Mouse (Mus musculus) hindbrain, postnatal 0 days (tissue): ENCODE measurements at regions not wholly inside any gene's neighbourhood (a gene's known extent, or its start where the extent isn't known, plus 50 kb on each side); places are given as distances from the start of the nearest gene placed in this dataset.

Experiments
- ATAC-seq: fragments of 200-750 bp; cut with Nextera tagmentation; 2 replicates; pipeline ENCODE4 v1.8.0; 2017; ENCODE audit warnings: mild to moderate bottlenecking, moderate TSS enrichment, moderate library complexity
- DNase-seq: peaks from one replicate; pipeline ENCODE4 v3.0.0-alpha.2; 2015; ENCODE audit warnings: low spot score
- H3K27ac ChIP-seq: fragments of 300-500 bp; sonication (generic); 2 replicates; pipeline ENCODE4 v1.5.1; 2014; ENCODE audit warnings: mild to moderate bottlenecking
- H3K27me3 ChIP-seq: fragments of 300-500 bp; sonication (generic); 2 replicates; pipeline ENCODE4 v1.6.1; 2014; ENCODE audit warnings: low read length, mixed read lengths; ENCODE audit not compliant: insufficient read depth
- H3K36me3 ChIP-seq: fragments of 300-500 bp; sonication (generic); 2 replicates; pipeline ENCODE4 v1.6.1; 2014; ENCODE audit warnings: low read length, mixed read lengths; ENCODE audit not compliant: insufficient read depth
- H3K4me1 ChIP-seq: fragments of 300-500 bp; sonication (generic); 2 replicates; pipeline ENCODE4 v1.6.1; 2014; ENCODE audit warnings: antibody characterized with exemption, low read length, mixed read lengths; ENCODE audit not compliant: insufficient read depth
- H3K4me2 ChIP-seq: fragments of 300-500 bp; sonication (generic); 2 replicates; pipeline ENCODE4 v1.6.1; 2014; ENCODE audit warnings: low read depth, mild to moderate bottlenecking, low read length, moderate library complexity, mixed read lengths
- H3K4me3 ChIP-seq: fragments of 300-500 bp; sonication (generic); 2 replicates; pipeline ENCODE4 v1.5.1; 2014; ENCODE audit warnings: low read length
- H3K9ac ChIP-seq: fragments of 300-500 bp; sonication (generic); replicated peaks from 2 replicates; pipeline ENCODE4 v1.6.1; 2014; ENCODE audit warnings: mild to moderate bottlenecking, low read length, moderate library complexity, mixed read lengths
- H3K9me3 ChIP-seq: fragments of 300-500 bp; sonication (generic); 2 replicates; pipeline ENCODE4 v1.6.1; 2016; ENCODE audit warnings: low read length, mixed read lengths
- CTCF ChIP-seq: IDR thresholded peaks from 2 replicates; pipeline ENCODE4 v1.5.1; 2016; ENCODE audit warnings: antibody characterized with exemption, control low read depth, low read depth
- WGBS: fragments of 180-500 bp; shearing (Covaris S2); extraction: QIAGEN DNeasy Blood & Tissue Kit; methylation state at CpG from one replicate; pipeline ENCODE4 v1.1.7; 2014; 5-methylcytosine and 5-hydroxymethylcytosine counted together

GRCm38 (mm10) chr16:55435139-55435968 is 137.6 kb upstream of the Zpld1 start:
- DNase-seq (no peak), ATAC-seq (no peak)
- no peaks in the 10 kb centered on the region for H3K27me3 ChIP-seq
- TF ChIP-seq CTCF: no peak
- WGBS: 40% methylated on average over 4 of the region's 4 CpGs
- no peak overlapping the region for H3K9ac ChIP-seq
- H3K36me3 ChIP-seq: no peaks in the 10 kb centered on the region
- H3K27ac ChIP-seq: no peak overlapping the region
- no peak overlapping the region for H3K4me3 ChIP-seq
- H3K4me1 ChIP-seq: no peaks in the 10 kb centered on the region
- no peaks in the 10 kb centered on the region for H3K9me3 ChIP-seq
- H3K4me2 ChIP-seq: no peak overlapping the region

- no peak for TF ChIP-seq CTCF
- Histone ChIP-seq H3K9ac (no peak overlapping the region), H3K4me2 (no peak overlapping the region), H3K4me3 (no peak overlapping the region), H3K4me1 (no peaks in the 10 kb centered on the region; the same call in 1 of the 2 replicates), H3K27ac (no peak overlapping the region), H3K36me3 (no peaks in the 10 kb centered on the region), H3K9me3 (no peaks in the 10 kb centered on the region), H3K27me3 (no peaks in the 10 kb centered on the region)
- ATAC-seq: no peak
- WGBS: 30% methylated on average over 7 of the region's 7 CpGs
- DNase-seq: no peak
These were observed 124.0 kb upstream of the Zpld1 start for GRCm38 (mm10) chr16:55421569-55422342.

DNA sequence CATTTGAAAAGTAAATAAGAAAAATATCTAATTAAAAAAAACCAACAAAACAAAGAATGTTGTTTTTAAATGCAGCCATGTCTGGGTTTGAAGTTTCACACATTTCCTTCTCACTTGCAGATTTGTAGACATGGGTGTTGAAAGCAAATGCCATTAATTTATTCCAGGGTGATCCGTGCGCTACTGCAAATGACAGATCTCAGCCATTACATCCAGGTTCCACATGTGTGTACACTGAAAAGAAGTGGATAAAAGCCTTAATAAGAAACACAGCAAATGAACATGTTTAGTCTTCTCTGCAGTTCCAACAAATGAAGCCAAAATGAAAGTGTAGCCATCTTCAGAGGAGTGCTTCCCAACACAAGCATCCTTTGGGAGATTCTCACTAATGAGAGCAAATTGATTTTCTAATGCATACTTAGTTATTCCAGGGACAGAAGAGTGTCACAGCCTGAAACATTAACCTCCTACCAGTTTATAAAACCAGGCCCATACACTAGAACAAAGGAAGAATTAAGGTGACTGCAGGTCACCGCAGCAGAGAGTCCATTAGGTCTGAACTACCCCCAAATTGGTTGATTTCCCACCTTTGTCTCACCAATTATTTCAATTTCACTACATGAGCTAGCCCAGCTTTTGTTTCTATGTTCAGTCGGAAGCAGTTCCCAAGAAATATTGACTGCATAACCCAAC is 123.2 kb upstream of the Zpld1 start:
- no peak overlapping the region for H3K4me2 ChIP-seq
- no peak overlapping the region for H3K4me3 ChIP-seq
- ATAC-seq: no peak
- no peaks in the 10 kb centered on the region for H3K9me3 ChIP-seq
- H3K27ac ChIP-seq: no peak overlapping the region
- H3K9ac ChIP-seq: no peak overlapping the region
- no peak for DNase-seq
- H3K4me1 ChIP-seq: no peaks in the 10 kb centered on the region; the same call in 1 of the 2 replicates
- no peaks in the 10 kb centered on the region for H3K27me3 ChIP-seq
- no peaks in the 10 kb centered on the region for H3K36me3 ChIP-seq
- WGBS: 58% methylated on average over 4 of the region's 4 CpGs
- TF ChIP-seq CTCF: no peak

GRCm38 (mm10) chr16:55418871-55419270 is 121.1 kb upstream of the Zpld1 start:
- no peak overlapping the region for H3K4me2 ChIP-seq
- no peak overlapping the region for H3K27ac ChIP-seq
- DNase-seq: no peak
- H3K27me3 ChIP-seq: no peaks in the 10 kb centered on the region
- no peak overlapping the region for H3K4me3 ChIP-seq
- ATAC-seq: no peak
- WGBS: 76% methylated on average over 3 of the region's 3 CpGs
- H3K36me3 ChIP-seq: no peaks in the 10 kb centered on the region
- no peaks in the 10 kb centered on the region for H3K9me3 ChIP-seq
- TF ChIP-seq CTCF: no peak
- no peak overlapping the region for H3K9ac ChIP-seq
- H3K4me1 ChIP-seq: no peaks in the 10 kb centered on the region; the same call in 1 of the 2 replicates

DNA sequence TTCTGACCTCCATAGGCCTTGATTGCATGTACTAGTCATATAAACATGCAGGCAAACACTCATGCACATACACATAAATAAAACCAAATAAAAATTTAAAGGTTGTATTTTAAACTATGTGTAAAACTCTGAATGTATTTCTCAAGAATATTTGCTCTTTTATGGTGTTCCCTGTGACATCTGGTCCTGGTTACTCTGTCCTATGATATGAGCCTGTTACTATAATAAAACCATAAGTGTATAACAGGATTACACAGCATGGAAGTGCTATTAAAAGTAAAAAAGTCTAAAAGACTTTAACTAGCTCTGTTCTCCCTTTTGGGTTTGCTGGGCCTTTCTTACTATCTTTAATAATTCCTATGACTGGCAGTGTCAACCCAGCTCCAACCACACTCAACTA is 103.0 kb upstream of the Zpld1 start:
- no peaks in the 10 kb centered on the region for H3K27me3 ChIP-seq
- H3K4me2 ChIP-seq: no peak overlapping the region
- H3K4me3 ChIP-seq: no peak overlapping the region
- DNase-seq: no peak
- H3K9ac ChIP-seq: no peak overlapping the region
- H3K4me1 ChIP-seq: no peaks in the 10 kb centered on the region
- H3K27ac ChIP-seq: no peak overlapping the region
- no peak for TF ChIP-seq CTCF
- no peaks in the 10 kb centered on the region for H3K36me3 ChIP-seq
- no peak for ATAC-seq
- H3K9me3 ChIP-seq: no peaks in the 10 kb centered on the region

GRCm38 (mm10) chr16:55394864-55395263 is 97.1 kb upstream of the Zpld1 start:
- 59% methylated on average over 3 of the region's 3 CpGs for WGBS

More at GRCm38 (mm10) chr16:55394864-55395263, 97.1 kb upstream of the Zpld1 start:
- Histone ChIP-seq H3K9ac (no peak overlapping the region), H3K36me3 (no peaks in the 10 kb centered on the region), H3K27ac (no peak overlapping the region), H3K4me1 (no peaks in the 10 kb centered on the region), H3K27me3 (no peaks in the 10 kb centered on the region), H3K4me3 (no peak overlapping the region), H3K9me3 (no peaks in the 10 kb centered on the region), H3K4me2 (no peak overlapping the region)
- TF ChIP-seq CTCF: no peak
- ATAC-seq (no peak), DNase-seq (no peak)
